ENCODE assay signal across 8 mouse cellular contexts in genomic region chr12:111677421-111677820, GRCm38 (mm10). TPM values are rescaled to one million over a fixed set of nuclear protein-coding genes. Genes with fewer than 3 reads are reported as not detected.
A peak's percentile ranks its signal among the peaks of the same experiment; 100 is the strongest.
DNase-seq lines count a peak whose midpoint lies in the region; ATAC-seq lines count a peak whose summit lies in the region.

No protein-coding gene starts in this region.

- DNase-seq in kidney, postnatal 14 days, result no peak
- peak; percentile 50 to 63 for DNase-seq in cerebellum, postnatal 14 days
- peak; percentile 50 for DNase-seq in testis, postnatal 14 days (ENCODE audit: low spot score)
- no peak for DNase-seq in layer of hippocampus, postnatal 14 days (ENCODE audit: low spot score in 2 of 2)
- no peak for DNase-seq in urinary bladder, postnatal 10 days (ENCODE audit: low spot score)

- ATAC-seq in kidney, embryonic 14.5 days (ENCODE audit: low FRiP score, low TSS enrichment), result no peak; the same call in 1 of the 2 replicates
- peak; percentile 11; the same call in 1 of the 2 replicates for ATAC-seq in hindbrain, embryonic 13.5 days (ENCODE audit: low FRiP score)
- ATAC-seq in liver, embryonic 15.5 days (ENCODE audit: insufficient read depth), result peak; percentile 8; the same call in 1 of the 2 replicates

- peak overlapping the region; percentile 96 for H3K27ac ChIP-seq in kidney, embryonic 14.5 days (ENCODE audit: low read depth, low read length)
- peak overlapping the region; percentile 97 for H3K27ac ChIP-seq in hindbrain, embryonic 13.5 days
- peak overlapping the region; percentile 74 for H3K27ac ChIP-seq in liver, embryonic 15.5 days (replicated peaks)

- 19% methylated on average over 5 of the region's 5 CpGs for WGBS in kidney, embryonic 14.5 days
- WGBS in hindbrain, embryonic 13.5 days, result 12% methylated on average over 5 of the region's 5 CpGs
- 29% methylated on average over 5 of the region's 5 CpGs for WGBS in liver, embryonic 15.5 days (ENCODE audit: insufficient replicate concordance)

- peaks cover 20% of the 10 kb centered on the region for H3K4me1 ChIP-seq in kidney, embryonic 14.5 days (ENCODE audit: control insufficient read depth, insufficient read depth, low read length)
- peaks cover 31% of the 10 kb centered on the region for H3K4me1 ChIP-seq in hindbrain, embryonic 13.5 days (replicated peaks)
- H3K4me1 ChIP-seq in liver, embryonic 15.5 days (replicated peaks), result peaks cover 37% of the 10 kb centered on the region

- H3K9me3 ChIP-seq in kidney, embryonic 14.5 days (ENCODE audit: control insufficient read depth, low read length), result no peaks in the 10 kb centered on the region
- H3K9me3 ChIP-seq in hindbrain, embryonic 13.5 days, result no peaks in the 10 kb centered on the region
- H3K9me3 ChIP-seq in liver, embryonic 15.5 days (replicated peaks), result no peaks in the 10 kb centered on the region

- H3K9ac ChIP-seq in kidney, embryonic 14.5 days (ENCODE audit: low read depth, low read length), result peak overlapping the region; percentile 82
- peak overlapping the region; percentile 88 for H3K9ac ChIP-seq in hindbrain, embryonic 13.5 days
- peak overlapping the region; percentile 62 for H3K9ac ChIP-seq in liver, embryonic 15.5 days

- peak overlapping the region; percentile 94 for H3K4me3 ChIP-seq in kidney, embryonic 14.5 days (ENCODE audit: low read length)
- H3K4me3 ChIP-seq in hindbrain, embryonic 13.5 days, result peak overlapping the region; percentile 90
- peak overlapping the region; percentile 83 for H3K4me3 ChIP-seq in liver, embryonic 15.5 days (replicated peaks)

- peak overlapping the region; percentile 91 for H3K4me2 ChIP-seq in kidney, embryonic 14.5 days (replicated peaks; ENCODE audit: low read depth, low read length)
- peak overlapping the region; percentile 99 for H3K4me2 ChIP-seq in hindbrain, embryonic 13.5 days
- peak overlapping the region; percentile 78 for H3K4me2 ChIP-seq in liver, embryonic 15.5 days

- H3K36me3 ChIP-seq in kidney, embryonic 14.5 days (ENCODE audit: control insufficient read depth, insufficient read depth, low read length), result peaks cover 13% of the 10 kb centered on the region
- H3K36me3 ChIP-seq in hindbrain, embryonic 13.5 days, result peaks cover 23% of the 10 kb centered on the region
- peaks cover 16% of the 10 kb centered on the region; the same call in 1 of the 2 replicates for H3K36me3 ChIP-seq in liver, embryonic 15.5 days (replicated peaks)

- peaks cover 22% of the 10 kb centered on the region for H3K27me3 ChIP-seq in kidney, embryonic 14.5 days (ENCODE audit: control insufficient read depth, insufficient read depth, low read length)
- H3K27me3 ChIP-seq in hindbrain, embryonic 13.5 days, result peaks cover 11% of the 10 kb centered on the region
- peaks cover 35% of the 10 kb centered on the region for H3K27me3 ChIP-seq in liver, embryonic 15.5 days

RNA-seq across cellular contexts. Expression of gene Trmt61a, which starts 0.5 kb away (rescaled TPM):
- 6.7 and 11.9 TPM in 2 replicates for polyA plus RNA-seq in kidney, embryonic 14.5 days (2014; fragmentation: Nextera tagmentation; extraction: Ambion mirVana)
- 8.6 and 9.3 TPM in 2 replicates for polyA plus RNA-seq in hindbrain, embryonic 13.5 days (2015; fragmentation: Nextera tagmentation; extraction: Ambion mirVana)
- 5.9 and 7.3 TPM in 2 replicates for polyA plus RNA-seq in liver, embryonic 15.5 days (2015; fragmentation: Nextera tagmentation; extraction: Ambion mirVana)
- 10 to 100 TPM; 15.6 to 17.5 TPM for total RNA-seq in layer of hippocampus, postnatal 14 days (2021)

RNA-seq across cellular contexts. Expression of gene Ckb, which starts 5.3 kb away (rescaled TPM):
- polyA plus RNA-seq in kidney, embryonic 14.5 days (2014; fragmentation: Nextera tagmentation; extraction: Ambion mirVana), result 81.5 and 88.5 TPM in 2 replicates
- polyA plus RNA-seq in hindbrain, embryonic 13.5 days (2015; fragmentation: Nextera tagmentation; extraction: Ambion mirVana), result 1,675 and 1,703 TPM in 2 replicates
- 41.9 and 45.7 TPM in 2 replicates for polyA plus RNA-seq in liver, embryonic 15.5 days (2015; fragmentation: Nextera tagmentation; extraction: Ambion mirVana)
- total RNA-seq in layer of hippocampus, postnatal 14 days (2021), result 1,000 to 10,000 TPM; 1,245 to 1,280 TPM

RNA-seq across cellular contexts. Expression of gene Bag5, which starts 35.6 kb away (rescaled TPM):
- polyA plus RNA-seq in kidney, embryonic 14.5 days (2014; fragmentation: Nextera tagmentation; extraction: Ambion mirVana), result 45.2 and 49.7 TPM in 2 replicates
- polyA plus RNA-seq in hindbrain, embryonic 13.5 days (2015; fragmentation: Nextera tagmentation; extraction: Ambion mirVana), result 65.3 and 67.9 TPM in 2 replicates
- 15.8 and 15.9 TPM in 2 replicates for polyA plus RNA-seq in liver, embryonic 15.5 days (2015; fragmentation: Nextera tagmentation; extraction: Ambion mirVana)
- 10 to 100 TPM; 42.0 to 44.4 TPM for total RNA-seq in layer of hippocampus, postnatal 14 days (2021)

RNA-seq across cellular contexts. Expression of gene Apopt1, which starts 35.6 kb away (rescaled TPM):
- polyA plus RNA-seq in kidney, embryonic 14.5 days (2014; fragmentation: Nextera tagmentation; extraction: Ambion mirVana), result 63.1 and 63.4 TPM in 2 replicates
- 55.1 and 62.1 TPM in 2 replicates for polyA plus RNA-seq in hindbrain, embryonic 13.5 days (2015; fragmentation: Nextera tagmentation; extraction: Ambion mirVana)
- 18.1 and 18.2 TPM in 2 replicates for polyA plus RNA-seq in liver, embryonic 15.5 days (2015; fragmentation: Nextera tagmentation; extraction: Ambion mirVana)
- 10 to 100 TPM; 38.5 to 40.0 TPM for total RNA-seq in layer of hippocampus, postnatal 14 days (2021)

Comparison
In these comparisons a context has a peak if more than half of its experiments do, and no peak if none do; other contexts are left out.
1. DNase-seq: peak in cerebellum, postnatal 14 days (2 of 2) and testis, postnatal 14 days (single experiment); none in kidney, postnatal 14 days (single experiment), layer of hippocampus, postnatal 14 days (0 of 2) and urinary bladder, postnatal 10 days (single experiment).
2. RNA of gene Ckb, which starts 5.3 kb away (polyA plus RNA-seq): 1,675 to 1,703 TPM in hindbrain, embryonic 13.5 days; 81.5 to 88.5 TPM in kidney, embryonic 14.5 days and 41.9 to 45.7 TPM in liver, embryonic 15.5 days; every median in the first group is over 10 times any median in the second.
3. Peak in every context shown above with its lines, with median percentiles within 50 percentile points of each other: H3K27ac ChIP-seq, H3K4me2 ChIP-seq, H3K4me3 ChIP-seq and H3K9ac ChIP-seq.